8 mouse cellular contexts compared by ENCODE assay signal in the genomic region with DNA sequence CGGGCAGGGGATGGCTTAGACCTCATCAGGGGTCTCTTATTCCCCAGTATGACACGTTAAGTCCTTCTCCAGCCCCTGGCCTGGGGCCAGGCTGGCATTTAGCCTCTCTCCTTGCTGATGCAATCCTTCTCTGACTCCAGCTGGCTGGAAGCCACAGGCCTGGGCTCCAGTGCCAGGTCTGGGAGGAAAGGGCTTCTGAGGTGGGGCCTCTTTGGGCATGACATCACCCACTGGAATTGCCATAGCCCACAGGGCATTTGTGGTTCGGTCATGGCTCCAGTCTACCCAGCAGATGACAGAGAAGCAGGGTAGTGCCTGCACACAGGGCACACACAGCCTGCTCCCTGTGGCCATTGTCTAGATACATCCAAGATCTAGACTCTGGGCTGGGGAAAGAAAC. TPM values are rescaled to one million over a fixed set of nuclear protein-coding genes. Genes with fewer than 3 reads are reported as not detected.
DNase-seq lines count a peak whose midpoint lies in the region; ATAC-seq lines count a peak whose summit lies in the region.

No protein-coding gene starts in this region.

- H3K27me3 ChIP-seq in kidney, embryonic 15.5 days, result peaks cover 69% of the 10 kb centered on the region
- H3K27me3 ChIP-seq in heart, embryonic 13.5 days (replicated peaks), result peaks cover 48% of the 10 kb centered on the region
- H3K27me3 ChIP-seq in liver, embryonic 15.5 days, result peaks cover 70% of the 10 kb centered on the region

- H3K4me1 ChIP-seq in kidney, embryonic 15.5 days, result peaks cover 34% of the 10 kb centered on the region
- H3K4me1 ChIP-seq in heart, embryonic 13.5 days, result peaks cover 78% of the 10 kb centered on the region
- H3K4me1 ChIP-seq in liver, embryonic 15.5 days (replicated peaks), result peaks cover 67% of the 10 kb centered on the region

- no peak overlapping the region for H3K4me3 ChIP-seq in kidney, embryonic 15.5 days (replicated peaks)
- no peak overlapping the region for H3K4me3 ChIP-seq in heart, embryonic 13.5 days
- H3K4me3 ChIP-seq in liver, embryonic 15.5 days (replicated peaks), result no peak overlapping the region

- no peaks in the 10 kb centered on the region for H3K36me3 ChIP-seq in kidney, embryonic 15.5 days
- peaks cover 79% of the 10 kb centered on the region for H3K36me3 ChIP-seq in heart, embryonic 13.5 days
- peaks cover 37% of the 10 kb centered on the region for H3K36me3 ChIP-seq in liver, embryonic 15.5 days (replicated peaks)

- no peaks in the 10 kb centered on the region for H3K9me3 ChIP-seq in kidney, embryonic 15.5 days (replicated peaks)
- H3K9me3 ChIP-seq in heart, embryonic 13.5 days, result no peaks in the 10 kb centered on the region
- H3K9me3 ChIP-seq in liver, embryonic 15.5 days (replicated peaks), result no peaks in the 10 kb centered on the region

- H3K27ac ChIP-seq in kidney, embryonic 15.5 days, result no peak overlapping the region
- H3K27ac ChIP-seq in heart, embryonic 13.5 days (replicated peaks), result peak overlapping the region; percentile 91
- H3K27ac ChIP-seq in liver, embryonic 15.5 days (replicated peaks), result peak overlapping the region; percentile 96; the same call in 1 of the 2 replicates

- H3K4me2 ChIP-seq in kidney, embryonic 15.5 days, result no peak overlapping the region
- peak overlapping the region; percentile 20; the same call in 1 of the 2 replicates for H3K4me2 ChIP-seq in heart, embryonic 13.5 days
- H3K4me2 ChIP-seq in liver, embryonic 15.5 days, result no peak overlapping the region

- peak; percentile 70 for DNase-seq in kidney, adult 11 months
- peak; percentile 98 for DNase-seq in Muller cell, postnatal 12 days (ENCODE audit: inconsistent ontology term)
- DNase-seq in cerebellum, adult 9-11 months, result peak; percentile 90
- DNase-seq in urinary bladder, postnatal 25 days (ENCODE audit: low spot score), result peak; percentile 41

- ATAC-seq in kidney, embryonic 15.5 days (replicated peaks; ENCODE audit: low FRiP score), result no peak
- ATAC-seq in heart, embryonic 13.5 days (ENCODE audit: extremely low read depth, insufficient number of reproducible peaks, low FRiP score, low TSS enrichment), result no peak; the same call in 1 of the 2 replicates
- no peak for ATAC-seq in liver, embryonic 15.5 days (ENCODE audit: insufficient read depth)
- no peak for ATAC-seq in frontal cortex, adult (ENCODE audit: low TSS enrichment)

- WGBS in kidney, embryonic 15.5 days, result 47% methylated on average over 3 of the region's 3 CpGs
- 37% methylated on average over 3 of the region's 3 CpGs for WGBS in heart, embryonic 13.5 days
- WGBS in liver, embryonic 15.5 days (ENCODE audit: insufficient replicate concordance), result 55% methylated on average over 3 of the region's 3 CpGs

- H3K9ac ChIP-seq in kidney, embryonic 15.5 days, result no peak overlapping the region
- H3K9ac ChIP-seq in heart, embryonic 13.5 days, result peak overlapping the region; percentile 69
- peak overlapping the region; percentile 7; the same call in 1 of the 2 replicates for H3K9ac ChIP-seq in liver, embryonic 15.5 days

RNA-seq across cellular contexts. Expression of gene Dusp8, which starts 10.8 kb away (rescaled TPM):
- polyA plus RNA-seq in kidney, embryonic 15.5 days (2015; fragmentation: Nextera tagmentation; extraction: Ambion mirVana), result 2.6 and 2.9 TPM in 2 replicates
- 11.4 and 13.6 TPM in 2 replicates for polyA plus RNA-seq in heart, embryonic 13.5 days (2015; fragmentation: Nextera tagmentation; extraction: Ambion mirVana)
- 4.3 and 4.4 TPM in 2 replicates for polyA plus RNA-seq in liver, embryonic 15.5 days (2015; fragmentation: Nextera tagmentation; extraction: Ambion mirVana)

RNA-seq across cellular contexts. Expression of gene Mob2, which starts 24.0 kb away (rescaled TPM):
- polyA plus RNA-seq in kidney, embryonic 15.5 days (2015; fragmentation: Nextera tagmentation; extraction: Ambion mirVana), result 62.3 and 66.9 TPM in 2 replicates
- polyA plus RNA-seq in heart, embryonic 13.5 days (2015; fragmentation: Nextera tagmentation; extraction: Ambion mirVana), result 42.8 and 48.4 TPM in 2 replicates
- polyA plus RNA-seq in liver, embryonic 15.5 days (2015; fragmentation: Nextera tagmentation; extraction: Ambion mirVana), result 66.1 and 70.2 TPM in 2 replicates

RNA-seq across cellular contexts. Expression of gene Gm45618, which starts 35.7 kb away (rescaled TPM):
- polyA plus RNA-seq in kidney, embryonic 15.5 days (2015; fragmentation: Nextera tagmentation; extraction: Ambion mirVana), result not detected in 2 replicates
- polyA plus RNA-seq in heart, embryonic 13.5 days (2015; fragmentation: Nextera tagmentation; extraction: Ambion mirVana), result not detected in 2 replicates
- polyA plus RNA-seq in liver, embryonic 15.5 days (2015; fragmentation: Nextera tagmentation; extraction: Ambion mirVana), result not detected in 2 replicates

RNA-seq across cellular contexts. Expression of gene Gm39115, which starts 51.0 kb away (rescaled TPM):
- not detected in 2 replicates for polyA plus RNA-seq in kidney, embryonic 15.5 days (2015; fragmentation: Nextera tagmentation; extraction: Ambion mirVana)
- polyA plus RNA-seq in heart, embryonic 13.5 days (2015; fragmentation: Nextera tagmentation; extraction: Ambion mirVana), result not detected in 2 replicates
- not detected in 2 replicates for polyA plus RNA-seq in liver, embryonic 15.5 days (2015; fragmentation: Nextera tagmentation; extraction: Ambion mirVana)

RNA-seq across cellular contexts. Expression of gene Gm45337, which starts 59.6 kb away (rescaled TPM):
- not detected in 2 replicates for polyA plus RNA-seq in kidney, embryonic 15.5 days (2015; fragmentation: Nextera tagmentation; extraction: Ambion mirVana)
- polyA plus RNA-seq in heart, embryonic 13.5 days (2015; fragmentation: Nextera tagmentation; extraction: Ambion mirVana), result not detected in 2 replicates
- not detected in 2 replicates for polyA plus RNA-seq in liver, embryonic 15.5 days (2015; fragmentation: Nextera tagmentation; extraction: Ambion mirVana)

Comparison
In these comparisons a context has a peak if more than half of its experiments do, and no peak if none do; other contexts are left out.
1. DNase-seq: peak in every context shown above with its lines; median percentile 98 in Muller cell, postnatal 12 days; 90 in cerebellum, adult 9-11 months; 70 in kidney, adult 11 months; 41 in urinary bladder, postnatal 25 days.